ENCODE assay signal across 20 mouse cellular contexts in the genomic region with DNA sequence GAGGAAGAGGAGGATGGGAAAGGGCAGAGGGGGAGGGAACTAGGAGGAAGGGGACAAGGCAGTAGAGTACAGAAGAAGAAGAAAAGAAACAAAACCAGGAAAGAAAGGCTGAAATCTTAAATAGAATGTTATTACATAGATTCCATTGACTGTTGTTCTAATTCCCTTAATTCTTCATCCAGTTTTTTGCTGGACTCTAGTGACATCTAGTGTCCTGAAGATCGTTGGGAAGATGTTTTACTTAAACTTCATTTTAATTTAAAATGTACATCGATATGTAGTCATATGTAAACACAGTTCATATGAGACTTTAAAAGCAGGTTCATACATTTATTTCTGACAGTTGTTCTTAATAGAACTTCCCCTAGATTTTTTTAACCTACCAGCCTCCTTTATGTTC.
DNase-seq lines count a peak whose midpoint lies in the region; ATAC-seq and TF ChIP-seq lines count a peak whose summit lies in the region.
"Had no signal": no experiment of that assay in that cellular context is flagged by ENCODE, and none has a peak within 500 bp of the region (broad histone marks: within the 10 kb centered on the region; RNA-seq: fewer than 3 reads in every experiment).

No protein-coding gene starts in this region.

- no peaks in the 10 kb centered on the region for H3K27me3 ChIP-seq in hindbrain, postnatal 0 days (ENCODE audit: insufficient read depth, low read length)
- H3K27me3 ChIP-seq in hindbrain, embryonic 12.5 days: no peaks in the 10 kb centered on the region
- H3K27me3 ChIP-seq: embryonic facial prominence, embryonic 13.5 days; heart, embryonic 12.5 days; liver, embryonic 12.5 days; midbrain, embryonic 13.5 days; neural tube, embryonic 12.5 days; stomach, embryonic 15.5 days had no signal

- H3K4me2 ChIP-seq in hindbrain, postnatal 0 days (ENCODE audit: low read depth, low read length): no peak overlapping the region
- no peak overlapping the region for H3K4me2 ChIP-seq in hindbrain, embryonic 12.5 days (replicated peaks)
- H3K4me2 ChIP-seq: embryonic facial prominence, embryonic 13.5 days; heart, embryonic 12.5 days; liver, embryonic 12.5 days; midbrain, embryonic 13.5 days; neural tube, embryonic 12.5 days; stomach, embryonic 15.5 days had no signal

- TF ChIP-seq CTCF in hindbrain, postnatal 0 days (IDR thresholded peaks at IDR 0.05; ENCODE audit: low read depth): peak; percentile 57

- no peak overlapping the region for H3K27ac ChIP-seq in hindbrain, postnatal 0 days
- no peak overlapping the region for H3K27ac ChIP-seq in hindbrain, embryonic 12.5 days
- H3K27ac ChIP-seq: embryonic facial prominence, embryonic 13.5 days; liver, embryonic 12.5 days; macrophage; midbrain, embryonic 13.5 days; neural tube, embryonic 12.5 days; stomach, embryonic 15.5 days had no signal

- no peaks in the 10 kb centered on the region for H3K36me3 ChIP-seq in hindbrain, postnatal 0 days (ENCODE audit: insufficient read depth, low read length)
- no peaks in the 10 kb centered on the region for H3K36me3 ChIP-seq in hindbrain, embryonic 12.5 days
- H3K36me3 ChIP-seq: embryonic facial prominence, embryonic 13.5 days; heart, embryonic 12.5 days; liver, embryonic 12.5 days; midbrain, embryonic 13.5 days; neural tube, embryonic 12.5 days; stomach, embryonic 15.5 days had no signal

- H3K4me1 ChIP-seq in hindbrain, postnatal 0 days (ENCODE audit: insufficient read depth, low read length): no peaks in the 10 kb centered on the region
- no peaks in the 10 kb centered on the region for H3K4me1 ChIP-seq in hindbrain, embryonic 12.5 days
- H3K4me1 ChIP-seq: heart, embryonic 12.5 days; liver, embryonic 12.5 days; midbrain, embryonic 13.5 days; neural tube, embryonic 12.5 days; stomach, embryonic 15.5 days had no signal

- peak; percentile 23 for DNase-seq in embryo, embryonic 10.5 days (ENCODE audit: low spot score)
- DNase-seq in embryo, embryonic 9.5 days (ENCODE audit: extremely low spot score): no peak
- peak; percentile 66 for DNase-seq in hindbrain, postnatal 0 days (ENCODE audit: low spot score)
- DNase-seq in 3T3-L1 (ENCODE audit: low read depth, low spot score): peak; percentile 70
- DNase-seq in brain, adult 2 months (ENCODE audit: low read depth, low spot score): peak; percentile 45
- no peak for DNase-seq in spleen, postnatal 4 days (ENCODE audit: low spot score in 2 of 2)
- no peak for DNase-seq in adrenal gland, postnatal 36 days
- DNase-seq: B cell, adult 2 months; cerebellum, adult 8-10 months; gastrocnemius, postnatal 10 days; kidney, adult 8-10 months; thymus, postnatal 36 days had no signal

- H3K9me3 ChIP-seq in hindbrain, postnatal 0 days (ENCODE audit: low read length): no peaks in the 10 kb centered on the region
- no peaks in the 10 kb centered on the region for H3K9me3 ChIP-seq in hindbrain, embryonic 12.5 days (replicated peaks)
- H3K9me3 ChIP-seq: embryonic facial prominence, embryonic 13.5 days; liver, embryonic 12.5 days; midbrain, embryonic 13.5 days; neural tube, embryonic 12.5 days; stomach, embryonic 15.5 days had no signal

- ATAC-seq in hindbrain, postnatal 0 days: no peak
- ATAC-seq in hindbrain, embryonic 12.5 days (ENCODE audit: low FRiP score): no peak
- ATAC-seq: liver, embryonic 12.5 days; midbrain, embryonic 13.5 days had no signal

- no peak overlapping the region for H3K9ac ChIP-seq in hindbrain, postnatal 0 days (replicated peaks; ENCODE audit: low read length)
- H3K9ac ChIP-seq in hindbrain, embryonic 12.5 days: no peak overlapping the region
- H3K9ac ChIP-seq: embryonic facial prominence, embryonic 13.5 days; heart, embryonic 12.5 days; liver, embryonic 12.5 days; midbrain, embryonic 13.5 days; neural tube, embryonic 12.5 days; stomach, embryonic 15.5 days had no signal

- H3K4me3 ChIP-seq in hindbrain, postnatal 0 days (ENCODE audit: low read length): no peak overlapping the region
- H3K4me3 ChIP-seq in hindbrain, embryonic 12.5 days: no peak overlapping the region
- H3K4me3 ChIP-seq: embryonic facial prominence, embryonic 13.5 days; heart, embryonic 12.5 days; liver, embryonic 12.5 days; midbrain, embryonic 13.5 days; neural tube, embryonic 12.5 days; stomach, embryonic 15.5 days had no signal

- 43% methylated on average over 2 of the region's 2 CpGs for WGBS in hindbrain, postnatal 0 days
- 63% methylated on average over 2 of the region's 2 CpGs for WGBS in hindbrain, embryonic 12.5 days

Comparison
In these comparisons a context has a peak if more than half of its experiments do, and no peak if none do; other contexts are left out.
1. DNase-seq: peak in embryo, embryonic 10.5 days (single experiment), hindbrain, postnatal 0 days (single experiment), 3T3-L1 (single experiment) and brain, adult 2 months (single experiment); none in embryo, embryonic 9.5 days (single experiment), spleen, postnatal 4 days (0 of 2) and adrenal gland, postnatal 36 days (0 of 2).